Mouse (Mus musculus) heart, embryonic 14.5 days (tissue): Measurements from ENCODE around the gene Hamp. TPM values are rescaled to one million over a fixed set of nuclear protein-coding genes. Genes with fewer than 3 reads are reported as not detected.
"Not testable (repeated sequence)": the region's sequence is repeated elsewhere in the genome, so short reads cannot be mapped to it uniquely, and the experiment has no call there.

Experiments used
- ATAC-seq: fragments of 200-750 bp; cut with Nextera tagmentation; 2 replicates; pipeline ENCODE4 v1.8.0; 2017; ENCODE audit warnings: low read depth, moderate TSS enrichment; ENCODE audit not compliant: insufficient number of reproducible peaks, insufficient read depth, low FRiP score
- H3K27ac ChIP-seq, 2 experiments: fragments of 200-500 bp in 1 of 2; fragments of 300-500 bp in 1 of 2; sonication (generic) in 1 of 2; replicated peaks in 1 of 2; 2 replicates each; pipeline ENCODE4 v1.5.1; 2012 to 2014; ENCODE audit warnings: low read depth in 2 of 2, low read length in 2 of 2, control low read depth in 1 of 2, mild to moderate bottlenecking in 1 of 2, mixed read lengths in 1 of 2; ENCODE audit not compliant: control insufficient read depth in 1 of 2, insufficient read depth in 1 of 2
- H3K27me3 ChIP-seq: fragments of 300-500 bp; sonication (generic); 2 replicates; pipeline ENCODE4 v1.6.1; 2014; ENCODE audit warnings: mild to moderate bottlenecking, low read length, control low read depth; ENCODE audit not compliant: control insufficient read depth, insufficient read depth
- H3K36me3 ChIP-seq: fragments of 300-500 bp; sonication (generic); 2 replicates; pipeline ENCODE4 v1.6.1; 2014; ENCODE audit warnings: mild to moderate bottlenecking, control low read depth, low read length, mixed read lengths; ENCODE audit not compliant: control insufficient read depth, insufficient read depth
- H3K4me1 ChIP-seq, 2 experiments: fragments of 200-500 bp in 1 of 2; fragments of 300-500 bp in 1 of 2; sonication (generic) in 1 of 2; 2 replicates each; pipeline ENCODE4 v1.6.1; 2012 to 2014; ENCODE audit warnings: low read length in 2 of 2, control low read depth in 1 of 2, mixed read lengths in 1 of 2; ENCODE audit not compliant: control insufficient read depth in 2 of 2, insufficient read depth in 2 of 2
- H3K4me2 ChIP-seq: fragments of 300-500 bp; sonication (generic); 2 replicates; pipeline ENCODE4 v1.6.1; 2014; ENCODE audit warnings: mild to moderate bottlenecking, low read length
- H3K4me3 ChIP-seq, 2 experiments: fragments of 200-500 bp in 1 of 2; fragments of 300-500 bp in 1 of 2; sonication (generic) in 1 of 2; 2 replicates each; pipeline ENCODE4 v1.5.1; 2012 to 2014; ENCODE audit warnings: low read length in 2 of 2, mild to moderate bottlenecking in 2 of 2, control low read depth in 1 of 2, low read depth in 1 of 2, moderate library complexity in 1 of 2; ENCODE audit not compliant: control insufficient read depth in 1 of 2, insufficient read depth in 1 of 2
- H3K9ac ChIP-seq: fragments of 300-500 bp; sonication (generic); 2 replicates; pipeline ENCODE4 v1.6.1; 2014; ENCODE audit warnings: mild to moderate bottlenecking, low read length
- H3K9me3 ChIP-seq: fragments of 300-500 bp; sonication (generic); 2 replicates; pipeline ENCODE4 v1.6.1; 2016; ENCODE audit warnings: low read length, control low read depth; ENCODE audit not compliant: control insufficient read depth
- WGBS: fragments of 180-500 bp; shearing (Covaris S2); extraction: QIAGEN DNeasy Blood & Tissue Kit; methylation state at CpG from one replicate; pipeline ENCODE4 v1.1.7; 2014; 5-methylcytosine and 5-hydroxymethylcytosine counted together
- polyA plus RNA-seq: library from polyadenylated mRNA; unstranded; fragments of >200 nt; fragmentation: Nextera tagmentation; extraction: Ambion mirVana; gene quantifications from 2 replicates; pipeline ENCODE4 v1.2.1, GENCODE M21; 2014

Hamp gene
- polyA plus RNA-seq, 1 experiment from 2014 or later, result not detected

DNA sequence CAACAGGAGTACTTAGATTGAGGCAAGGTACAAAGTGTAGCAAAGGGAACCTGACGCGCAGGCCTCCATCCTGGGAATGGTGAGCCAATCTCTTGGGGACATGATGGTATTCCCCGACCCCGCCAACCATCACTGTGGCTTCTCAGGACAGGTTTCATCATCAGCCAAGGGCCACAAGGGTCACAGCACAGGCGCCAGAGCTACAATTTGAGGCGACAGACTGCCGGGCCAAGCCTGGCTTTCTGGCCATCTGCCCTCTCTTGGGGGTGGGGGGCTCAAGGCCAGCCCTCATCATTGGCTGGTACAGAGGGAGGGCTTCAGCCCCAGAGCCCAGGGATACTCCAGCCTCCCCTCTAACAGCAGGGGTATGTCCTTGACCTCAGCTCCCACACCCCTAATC, 1.6 kb upstream of the Hamp start:
- not testable (repeated sequence) for H3K27ac ChIP-seq, H3K9ac ChIP-seq, H3K4me1 ChIP-seq, H3K27me3 ChIP-seq, H3K4me3 ChIP-seq, ATAC-seq, H3K9me3 ChIP-seq, H3K4me2 ChIP-seq
- WGBS, result 83% methylated on average over 7 of the region's 7 CpGs
- peaks cover 38% of the 10 kb centered on the region for H3K36me3 ChIP-seq

DNA sequence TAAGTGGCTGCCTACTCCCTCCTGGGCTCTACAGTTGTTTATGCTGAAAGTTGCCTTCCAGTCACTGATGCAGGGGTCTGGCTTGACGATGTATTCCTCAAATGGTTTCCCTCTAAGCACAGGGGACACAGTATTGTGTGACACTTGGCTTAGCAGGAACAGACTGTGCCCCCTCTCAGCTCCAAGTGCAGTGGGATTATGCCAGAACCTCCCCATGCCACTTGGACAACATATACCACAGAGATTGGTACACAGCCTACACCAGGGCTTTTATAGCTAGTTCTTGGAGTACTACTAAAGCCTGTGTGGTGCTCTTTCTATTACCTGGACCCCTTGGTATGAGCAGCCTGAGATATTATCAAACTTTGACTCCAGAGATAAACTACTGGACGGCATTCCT, 874 bp upstream of the Hamp start:
- H3K4me3 ChIP-seq, ATAC-seq, H3K27ac ChIP-seq, H3K27me3 ChIP-seq, H3K9me3 ChIP-seq, H3K4me1 ChIP-seq, H3K9ac ChIP-seq, H3K4me2 ChIP-seq: not testable (repeated sequence)
- WGBS, result 47% methylated on average over 2 of the region's 2 CpGs
- peaks cover 30% of the 10 kb centered on the region for H3K36me3 ChIP-seq

DNA sequence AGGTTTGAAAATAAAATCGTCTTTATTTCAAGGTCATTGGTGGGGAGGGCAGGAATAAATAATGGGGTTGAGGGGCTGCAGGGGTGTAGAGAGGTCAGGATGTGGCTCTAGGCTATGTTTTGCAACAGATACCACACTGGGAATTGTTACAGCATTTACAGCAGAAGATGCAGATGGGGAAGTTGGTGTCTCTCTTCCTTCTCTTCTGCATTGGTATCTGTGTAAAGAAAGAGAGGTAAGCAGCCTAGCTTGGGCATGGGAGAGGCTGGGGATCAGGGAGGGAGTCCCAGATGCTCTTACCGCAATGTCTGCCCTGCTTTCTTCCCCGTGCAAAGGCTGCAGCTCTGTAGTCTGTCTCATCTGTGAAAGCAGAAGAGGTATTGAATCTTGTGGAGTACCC, 1.5 kb downstream of the Hamp start:
- not testable (repeated sequence) for H3K27ac ChIP-seq, H3K27me3 ChIP-seq, H3K9ac ChIP-seq, H3K4me2 ChIP-seq, H3K9me3 ChIP-seq, H3K4me3 ChIP-seq, H3K4me1 ChIP-seq, ATAC-seq
- 42% methylated on average over 3 of the region's 3 CpGs for WGBS
- peaks cover 18% of the 10 kb centered on the region for H3K36me3 ChIP-seq

DNA sequence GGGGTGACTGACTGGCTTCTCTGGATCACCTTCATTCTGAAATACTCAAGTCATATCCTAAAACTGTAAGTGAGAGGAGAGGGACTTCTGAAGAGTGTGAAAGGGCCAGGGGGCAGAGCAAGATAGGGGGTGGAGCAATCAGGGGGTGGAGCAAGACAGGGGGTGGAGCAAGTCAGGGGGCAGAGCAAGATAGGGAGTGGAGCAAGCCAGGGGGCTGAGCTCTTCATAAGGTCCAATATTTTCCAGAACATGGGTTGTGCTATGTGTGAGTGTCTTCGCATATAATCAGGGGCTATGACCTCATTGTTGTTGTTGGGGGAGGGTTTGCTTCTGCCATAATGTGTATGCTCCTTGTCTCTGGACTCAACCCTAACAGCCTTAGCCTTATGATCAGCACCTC, 3.8 kb downstream of the Hamp start:
- H3K9ac ChIP-seq, H3K9me3 ChIP-seq, H3K27me3 ChIP-seq, H3K27ac ChIP-seq, H3K36me3 ChIP-seq, H3K4me2 ChIP-seq, H3K4me1 ChIP-seq, ATAC-seq, H3K4me3 ChIP-seq: not testable (repeated sequence)
- WGBS, result 76% methylated on average over 1 of the region's 1 CpGs

DNA sequence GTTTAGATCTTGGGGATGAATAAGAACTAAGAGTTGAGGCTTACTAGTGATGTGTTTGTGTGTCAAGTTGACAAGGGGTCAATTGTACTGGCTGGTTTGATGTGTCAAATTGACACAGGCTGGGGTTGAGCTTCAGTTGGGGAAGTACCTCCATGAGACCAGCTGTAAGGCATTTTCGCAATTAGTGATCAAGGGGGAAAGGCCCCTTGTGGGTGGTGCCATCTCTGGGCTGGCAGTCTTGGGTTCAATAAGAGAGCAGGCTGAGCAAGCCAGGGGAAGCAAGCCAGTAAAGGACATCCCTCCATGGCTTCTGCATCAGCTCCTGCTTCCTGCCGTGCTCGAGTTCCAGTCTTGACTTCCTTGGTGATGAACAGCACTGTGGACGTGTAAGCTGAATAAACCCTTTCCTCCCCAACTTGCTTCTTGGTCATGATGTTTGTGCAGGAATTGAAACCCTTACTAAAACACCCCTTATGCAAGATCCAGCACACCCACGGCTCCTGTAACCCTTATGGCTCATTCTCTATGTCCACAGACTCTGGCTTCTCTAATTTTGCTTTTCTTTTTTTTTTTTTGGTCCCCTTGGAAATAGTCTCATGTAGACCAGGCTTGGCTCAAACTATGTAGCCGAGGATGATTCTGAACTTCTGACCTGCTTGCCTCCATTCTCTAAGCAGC, 8.3 kb downstream of the Hamp start:
- not testable (repeated sequence) for H3K9me3 ChIP-seq, H3K9ac ChIP-seq, H3K4me2 ChIP-seq, H3K4me3 ChIP-seq, H3K4me1 ChIP-seq, H3K27ac ChIP-seq, H3K27me3 ChIP-seq, ATAC-seq, H3K36me3 ChIP-seq
- 71% methylated on average over 6 of the region's 6 CpGs for WGBS

DNA sequence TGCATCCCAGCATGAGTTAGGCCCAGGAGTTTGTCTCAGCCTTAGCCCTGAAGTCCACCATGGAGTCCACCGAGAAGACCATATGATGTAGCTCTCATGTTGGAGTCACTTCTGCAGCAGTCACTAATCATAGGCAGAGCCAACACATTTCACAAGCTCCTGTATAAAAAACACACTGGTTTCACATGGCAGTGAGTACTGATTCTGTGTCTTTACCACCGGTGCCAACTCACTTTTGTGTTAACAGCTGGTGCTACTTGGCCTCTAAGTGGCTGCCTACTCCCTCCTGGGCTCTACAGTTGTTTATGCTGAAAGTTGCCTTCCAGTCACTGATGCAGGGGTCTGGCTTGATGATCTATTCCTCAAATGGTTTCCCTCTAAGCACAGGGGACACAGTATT, 19.3 kb downstream of the Hamp start, which contains the start of gene Hamp2:
TSS of gene Hamp2 (minus strand) at position 101 of the 400 bp plus-strand sequence.
- H3K4me3 ChIP-seq, H3K27ac ChIP-seq, H3K36me3 ChIP-seq, H3K9me3 ChIP-seq, H3K9ac ChIP-seq, H3K27me3 ChIP-seq, H3K4me1 ChIP-seq, ATAC-seq, H3K4me2 ChIP-seq: not testable (repeated sequence)
- 78% methylated on average over 2 of the region's 2 CpGs for WGBS

DNA sequence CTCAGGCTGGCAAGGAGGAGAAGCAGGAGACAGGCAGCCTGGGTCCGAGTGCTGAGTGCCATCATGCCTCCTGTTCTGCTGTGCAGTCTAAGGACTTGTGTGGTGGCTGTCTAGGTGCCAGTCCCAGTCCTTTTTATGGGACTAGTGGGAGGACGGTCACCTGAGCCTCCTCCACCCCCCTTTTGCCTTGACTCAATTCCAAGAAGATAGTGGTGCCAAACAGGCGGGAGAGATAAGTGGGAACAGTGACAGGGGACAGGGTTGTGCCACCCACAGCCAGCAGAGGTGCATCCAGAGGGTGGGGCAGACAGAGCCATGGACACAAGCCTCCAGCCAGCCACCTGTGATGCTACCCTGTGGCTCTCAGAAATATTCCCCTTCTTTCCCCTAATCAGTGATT, 19.8 kb downstream of the Hamp start:
- Histone ChIP-seq H3K27me3 (no peaks in the 10 kb centered on the region), H3K27ac (no peak overlapping the region), H3K9me3 (no peaks in the 10 kb centered on the region), H3K4me2 (no peak overlapping the region), H3K4me3 (no peak overlapping the region), H3K36me3 (no peaks in the 10 kb centered on the region), H3K4me1 (no peaks in the 10 kb centered on the region), H3K9ac (no peak overlapping the region)
- 53% methylated on average over 3 of the region's 3 CpGs for WGBS
- ATAC-seq, result no peak

DNA sequence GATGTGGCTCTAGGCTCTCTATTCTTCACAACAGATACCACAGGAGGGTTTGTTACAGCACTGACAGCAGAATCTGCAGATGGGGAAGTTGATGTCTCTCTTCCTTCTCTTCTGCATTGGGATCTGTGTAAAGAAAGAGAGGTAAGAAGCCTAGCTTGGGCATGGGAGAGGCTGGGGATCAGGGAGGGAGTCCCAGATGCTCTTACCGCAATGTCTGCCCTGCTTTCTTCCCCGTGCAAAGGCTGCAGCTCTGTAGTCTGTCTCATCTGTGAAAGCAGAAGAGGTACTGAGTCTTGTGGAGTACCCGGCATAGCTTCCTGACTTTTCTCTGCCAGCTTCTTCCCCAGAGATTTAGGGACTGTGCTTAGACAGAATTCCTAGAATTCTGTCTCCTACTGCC, 21.3 kb downstream of the Hamp start:
- not testable (repeated sequence) for H3K4me2 ChIP-seq, ATAC-seq, H3K4me1 ChIP-seq, H3K27me3 ChIP-seq, H3K4me3 ChIP-seq, H3K9ac ChIP-seq, H3K36me3 ChIP-seq, H3K27ac ChIP-seq, H3K9me3 ChIP-seq
- 40% methylated on average over 3 of the region's 3 CpGs for WGBS
